Mouse (Mus musculus): ENCODE results near the gene Cdh9.

The Cdh9 gene

GRCm38 (mm10) chr15:16801302-16801701 lies 72.7 kb downstream of the Cdh9 start:
- TF ChIP-seq CTCF (conservative IDR thresholded peaks at IDR 0.05; ENCODE audit: low read length): no peak
- Histone ChIP-seq H3K9me3 (ENCODE audit: low read length) (no peaks in the 10 kb centered on the region), H3K36me3 (ENCODE audit: insufficient read depth, low read length) (no peaks in the 10 kb centered on the region), H3K4me1 (replicated peaks; ENCODE audit: low read depth, low read length) (no peaks in the 10 kb centered on the region), H3K4me3 (replicated peaks; ENCODE audit: low read length) (no peak overlapping the region), H3K27me3 (ENCODE audit: insufficient read depth, low read length) (no peaks in the 10 kb centered on the region)

GRCm38 (mm10) chr15:16810787-16811186 lies 82.2 kb downstream of the Cdh9 start:
- Histone ChIP-seq H3K9me3 (ENCODE audit: low read length) (no peaks in the 10 kb centered on the region), H3K4me1 (replicated peaks; ENCODE audit: low read depth, low read length) (no peaks in the 10 kb centered on the region), H3K27me3 (ENCODE audit: insufficient read depth, low read length) (no peaks in the 10 kb centered on the region), H3K4me3 (replicated peaks; ENCODE audit: low read length) (no peak overlapping the region), H3K36me3 (ENCODE audit: insufficient read depth, low read length) (no peaks in the 10 kb centered on the region)
- no peak for TF ChIP-seq NANOG (IDR thresholded peaks at IDR 0.05; ENCODE audit: borderline replicate concordance, low read length)
- no peak for TF ChIP-seq CTCF (conservative IDR thresholded peaks at IDR 0.05; ENCODE audit: low read length)
- no peak for TF ChIP-seq POU5F1 (IDR thresholded peaks at IDR 0.05; ENCODE audit: borderline replicate concordance, low read length)

GRCm38 (mm10) chr15:16814035-16814434 lies 85.5 kb downstream of the Cdh9 start:
- TF ChIP-seq POU5F1 (IDR thresholded peaks at IDR 0.05; ENCODE audit: borderline replicate concordance, low read length): no peak
- TF ChIP-seq NANOG (IDR thresholded peaks at IDR 0.05; ENCODE audit: borderline replicate concordance, low read length): no peak
- TF ChIP-seq CTCF (conservative IDR thresholded peaks at IDR 0.05; ENCODE audit: low read length): no peak
- Histone ChIP-seq H3K9me3 (ENCODE audit: low read length) (no peaks in the 10 kb centered on the region), H3K4me1 (replicated peaks; ENCODE audit: low read depth, low read length) (no peaks in the 10 kb centered on the region), H3K27me3 (ENCODE audit: insufficient read depth, low read length) (no peaks in the 10 kb centered on the region), H3K4me3 (replicated peaks; ENCODE audit: low read length) (no peak overlapping the region), H3K36me3 (ENCODE audit: insufficient read depth, low read length) (no peaks in the 10 kb centered on the region)

GRCm38 (mm10) chr15:16834761-16835160 lies 106.2 kb downstream of the Cdh9 start:
- H3K9me3 ChIP-seq (ENCODE audit: low read length): no peaks in the 10 kb centered on the region
- H3K4me1 ChIP-seq (replicated peaks; ENCODE audit: low read depth, low read length): no peaks in the 10 kb centered on the region
- H3K4me3 ChIP-seq (replicated peaks; ENCODE audit: low read length): no peak overlapping the region
- no peaks in the 10 kb centered on the region for H3K27me3 ChIP-seq (ENCODE audit: insufficient read depth, low read length)
- TF ChIP-seq CTCF (conservative IDR thresholded peaks at IDR 0.05; ENCODE audit: low read length) (no peak), POU5F1 (IDR thresholded peaks at IDR 0.05; ENCODE audit: borderline replicate concordance, low read length) (no peak), NANOG (IDR thresholded peaks at IDR 0.05; ENCODE audit: borderline replicate concordance, low read length) (no peak)
- no peaks in the 10 kb centered on the region for H3K36me3 ChIP-seq (ENCODE audit: insufficient read depth, low read length)

DNA sequence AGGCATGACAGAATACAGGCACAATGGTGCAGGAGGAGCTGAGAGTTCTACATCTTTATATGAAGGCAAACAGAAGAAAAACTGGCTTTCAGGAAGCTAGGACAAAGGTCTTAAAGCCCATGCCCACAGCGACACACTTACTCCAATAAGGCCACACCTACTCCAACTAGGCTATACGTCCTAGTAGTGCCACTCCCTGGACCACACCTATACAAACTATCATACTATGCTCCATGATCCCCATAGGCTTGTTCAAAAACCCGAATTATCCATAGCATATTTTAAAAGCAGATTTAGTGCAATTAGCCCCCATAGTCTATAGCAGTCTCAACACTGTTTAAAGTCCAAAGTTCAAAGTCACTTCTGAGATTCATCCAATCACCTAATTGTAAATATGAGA lies 154.0 kb downstream of the Cdh9 start:
- Histone ChIP-seq H3K27me3 (ENCODE audit: insufficient read depth, low read length) (no peaks in the 10 kb centered on the region), H3K4me1 (replicated peaks; ENCODE audit: low read depth, low read length) (no peaks in the 10 kb centered on the region), H3K36me3 (ENCODE audit: insufficient read depth, low read length) (no peaks in the 10 kb centered on the region), H3K9me3 (ENCODE audit: low read length) (peaks cover 22% of the 10 kb centered on the region), H3K4me3 (replicated peaks; ENCODE audit: low read length) (no peak overlapping the region)
- TF ChIP-seq POU5F1 (IDR thresholded peaks at IDR 0.05; ENCODE audit: borderline replicate concordance, low read length): no peak
- TF ChIP-seq NANOG (IDR thresholded peaks at IDR 0.05; ENCODE audit: borderline replicate concordance, low read length): no peak
- no peak for TF ChIP-seq CTCF (conservative IDR thresholded peaks at IDR 0.05; ENCODE audit: low read length)

GRCm38 (mm10) chr15:16896674-16897073 lies 168.1 kb downstream of the Cdh9 start:
- Histone ChIP-seq H3K27me3 (ENCODE audit: insufficient read depth, low read length) (no peaks in the 10 kb centered on the region), H3K4me3 (replicated peaks; ENCODE audit: low read length) (no peak overlapping the region), H3K4me1 (replicated peaks; ENCODE audit: low read depth, low read length) (no peaks in the 10 kb centered on the region), H3K36me3 (ENCODE audit: insufficient read depth, low read length) (no peaks in the 10 kb centered on the region), H3K9me3 (ENCODE audit: low read length) (no peaks in the 10 kb centered on the region)
- TF ChIP-seq CTCF (conservative IDR thresholded peaks at IDR 0.05; ENCODE audit: low read length) (no peak), NANOG (IDR thresholded peaks at IDR 0.05; ENCODE audit: borderline replicate concordance, low read length) (no peak), POU5F1 (IDR thresholded peaks at IDR 0.05; ENCODE audit: borderline replicate concordance, low read length) (no peak)

Measured in E14TG2a.4 (cell line).